Comparison of ENCODE assay signal across 8 mouse cellular contexts in genomic region chr4:34551098-34551809, GRCm38 (mm10). TPM values are rescaled to one million over a fixed set of nuclear protein-coding genes. Genes with fewer than 3 reads are reported as not detected.
DNase-seq lines count a peak whose midpoint lies in the region; ATAC-seq and TF ChIP-seq lines count a peak whose summit lies in the region.

No protein-coding gene starts in this region.

- H3K27ac ChIP-seq in embryonic facial prominence, embryonic 11.5 days (replicated peaks; ENCODE audit: low read depth, low read length), result peak overlapping the region; percentile 87
- H3K27ac ChIP-seq in liver, embryonic 14.5 days, result peak overlapping the region; percentile 77
- peak overlapping the region; percentile 51; the same call in 1 of the 2 replicates for H3K27ac ChIP-seq in thymus, adult 2 months (ENCODE audit: control insufficient read depth, insufficient read depth, low read length)

- peak; percentile 83 for DNase-seq in adrenal gland, postnatal 14 days
- peak; percentile 83 for DNase-seq in embryonic facial prominence, embryonic 11.5 days (ENCODE audit: low spot score)
- peak; percentile 67 to 70 for DNase-seq in heart, adult 18-20 months
- DNase-seq in kidney, adult 11 months, result peak; percentile 71
- peak; percentile 51 to 62 (median 53) for DNase-seq in liver, embryonic 14.5 days (ENCODE audit: low read depth in 3 of 3, low spot score in 3 of 3)
- DNase-seq in neural tube, embryonic 10.5 days (ENCODE audit: extremely low spot score, low spot score), result peak; percentile 74
- peak; percentile 62 for DNase-seq in thymus, adult 2 months

- peak overlapping the region; percentile 99 for H3K4me3 ChIP-seq in embryonic facial prominence, embryonic 11.5 days (ENCODE audit: low read depth, low read length)
- peak overlapping the region; percentile 89 to 98 for H3K4me3 ChIP-seq in liver, embryonic 14.5 days (ENCODE audit: insufficient read depth in 1 of 2, low read depth in 2 of 2, low read length in 2 of 2)
- H3K4me3 ChIP-seq in thymus, adult 2 months (ENCODE audit: control insufficient read depth, insufficient read depth, low read length), result peak overlapping the region; percentile 81

- ATAC-seq in CD4-positive, CD25-positive, alpha-beta regulatory T cell, adult 4 months, result peak; percentile 33
- peak; percentile 79 for ATAC-seq in embryonic facial prominence, embryonic 11.5 days (replicated peaks; ENCODE audit: insufficient number of reproducible peaks, low FRiP score, low TSS enrichment, low read depth)
- peak; percentile 57 for ATAC-seq in liver, embryonic 14.5 days (ENCODE audit: insufficient read depth)

- peak overlapping the region; percentile 30 for H3K4me2 ChIP-seq in embryonic facial prominence, embryonic 11.5 days (ENCODE audit: low read depth, low read length)
- peak overlapping the region; percentile 92 for H3K4me2 ChIP-seq in liver, embryonic 14.5 days (ENCODE audit: low read depth)

- H3K27me3 ChIP-seq in embryonic facial prominence, embryonic 11.5 days (ENCODE audit: control insufficient read depth, insufficient read depth, low read length), result no peaks in the 10 kb centered on the region
- H3K27me3 ChIP-seq in liver, embryonic 14.5 days (ENCODE audit: control insufficient read depth, insufficient read depth, low read length), result no peaks in the 10 kb centered on the region
- no peaks in the 10 kb centered on the region for H3K27me3 ChIP-seq in thymus, adult 2 months (ENCODE audit: control insufficient read depth, insufficient read depth, low read length)

- TF ChIP-seq CTCF in liver, embryonic 14.5 days (IDR thresholded peaks at IDR 0.05; ENCODE audit: low read depth), result no peak
- TF ChIP-seq CTCF in thymus, adult 2 months (IDR thresholded peaks at IDR 0.05; ENCODE audit: borderline replicate concordance, control insufficient read depth, extremely low read depth, insufficient read depth, low read length, poor library complexity), result 0 out of 2 replicates have a peak, but pooled peaks have one; percentile 43

- TF ChIP-seq POLR2A in thymus, adult 2 months (IDR thresholded peaks at IDR 0.05; ENCODE audit: control insufficient read depth, extremely low read depth, insufficient read depth, low read length, poor library complexity), result no peak

- H3K9me3 ChIP-seq in embryonic facial prominence, embryonic 11.5 days (replicated peaks; ENCODE audit: control insufficient read depth, low read length), result no peaks in the 10 kb centered on the region
- H3K9me3 ChIP-seq in liver, embryonic 14.5 days (ENCODE audit: control insufficient read depth, low read length), result no peaks in the 10 kb centered on the region

- peaks cover 2% of the 10 kb centered on the region; the same call in 1 of the 2 replicates for H3K4me1 ChIP-seq in embryonic facial prominence, embryonic 11.5 days (ENCODE audit: control insufficient read depth, insufficient read depth, low read length)
- peaks cover 9 to 16% of the 10 kb centered on the region in 2 experiments for H3K4me1 ChIP-seq in liver, embryonic 14.5 days (replicated peaks; ENCODE audit: control insufficient read depth in 2 of 2, insufficient read depth in 2 of 2, low read length in 1 of 2)
- H3K4me1 ChIP-seq in thymus, adult 2 months (replicated peaks; ENCODE audit: control insufficient read depth, insufficient read depth, low read length), result peaks cover 4% of the 10 kb centered on the region

- H3K9ac ChIP-seq in embryonic facial prominence, embryonic 11.5 days (replicated peaks; ENCODE audit: low read length), result peak overlapping the region; percentile 97
- H3K9ac ChIP-seq in liver, embryonic 14.5 days (replicated peaks), result peak overlapping the region; percentile 93

- TF ChIP-seq EP300 in liver, embryonic 14.5 days (IDR thresholded peaks at IDR 0.05; ENCODE audit: low read depth), result no peak

- H3K36me3 ChIP-seq in embryonic facial prominence, embryonic 11.5 days (replicated peaks; ENCODE audit: control insufficient read depth, insufficient read depth, low read depth, low read length), result no peaks in the 10 kb centered on the region
- H3K36me3 ChIP-seq in liver, embryonic 14.5 days (replicated peaks; ENCODE audit: control insufficient read depth, insufficient read depth, low read depth), result peaks cover 7% of the 10 kb centered on the region; the same call in 1 of the 2 replicates
- peaks cover 4% of the 10 kb centered on the region; the same call in 1 of the 2 replicates for H3K36me3 ChIP-seq in thymus, adult 2 months (ENCODE audit: control insufficient read depth, insufficient read depth, low read length)

- 0% methylated on average over 29 of the region's 50 CpGs for WGBS in embryonic facial prominence, embryonic 11.5 days
- WGBS in liver, embryonic 14.5 days (ENCODE audit: insufficient replicate concordance), result under 1% methylated on average over 50 of the region's 50 CpGs
- under 1% methylated on average over 50 of the region's 50 CpGs for WGBS in thymus, adult 2 months

RNA-seq across cellular contexts. Expression of gene Akirin2, which starts 0.5 kb away (rescaled TPM):
- polyA plus RNA-seq in CD4-positive, CD25-positive, alpha-beta regulatory T cell, adult 4 months (2017; shearing (Covaris generic)), result 10 to 100 TPM in 1 of 2 experiments, 1 to 10 TPM in 1; 8.7 to 14.6 TPM
- total RNA-seq in adrenal gland, postnatal 14 days (2021), result 65.6 and 67.0 TPM in 2 replicates
- 80.7 and 84.6 TPM in 2 replicates for polyA plus RNA-seq in embryonic facial prominence, embryonic 11.5 days (2014; fragmentation: Nextera tagmentation; extraction: Ambion mirVana)
- 10 to 100 TPM; 56.7 to 62.5 TPM for total RNA-seq in heart, adult 18-20 months (2021)
- polyA plus RNA-seq in liver, embryonic 14.5 days (2012; rRNA removed), result 16.1 and 27.4 TPM in 2 replicates
- polyA plus RNA-seq in liver, embryonic 14.5 days (2014; fragmentation: Nextera tagmentation; extraction: Ambion mirVana), result 19.7 and 23.8 TPM in 2 replicates
- 39.3 and 49.2 TPM in 2 replicates for polyA plus RNA-seq in thymus, adult 2 months (2012; rRNA removed)

Comparison
In these comparisons a context has a peak if more than half of its experiments do, and no peak if none do; other contexts are left out.
1. Peak in every context shown above with its lines: DNase-seq, ATAC-seq, H3K4me3 ChIP-seq and H3K27ac ChIP-seq.